Mouse (Mus musculus): Measurements from ENCODE around the gene Bora.
A peak's percentile ranks its signal among the peaks of the same experiment; 100 is the strongest.

The Bora gene

DNA sequence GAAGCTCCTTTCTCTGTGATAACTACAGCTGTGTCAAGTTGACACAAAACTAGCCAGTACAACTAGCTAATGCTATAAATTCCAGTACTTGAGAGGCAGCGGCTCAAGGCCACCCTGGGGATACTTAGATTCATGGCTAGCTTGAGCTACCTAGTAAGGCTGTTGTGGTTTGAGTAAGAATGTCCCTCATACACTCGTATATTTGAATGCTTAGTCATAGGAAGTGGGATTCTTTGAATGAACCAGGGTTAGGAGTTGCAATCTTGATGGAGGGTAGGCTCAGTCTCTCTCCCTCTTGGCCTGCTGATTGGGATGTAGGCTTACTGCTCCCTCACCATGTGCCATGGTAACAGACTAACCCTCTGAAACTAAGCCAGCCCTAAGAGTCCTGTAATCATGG lies 17.1 kb downstream of the Bora start:
- DNase-seq (ENCODE audit: low spot score), result no peak

GRCm38 (mm10) chr14:99071146-99071545 lies 25.1 kb downstream of the Bora start:
- DNase-seq (ENCODE audit: low spot score), result no peak

DNA sequence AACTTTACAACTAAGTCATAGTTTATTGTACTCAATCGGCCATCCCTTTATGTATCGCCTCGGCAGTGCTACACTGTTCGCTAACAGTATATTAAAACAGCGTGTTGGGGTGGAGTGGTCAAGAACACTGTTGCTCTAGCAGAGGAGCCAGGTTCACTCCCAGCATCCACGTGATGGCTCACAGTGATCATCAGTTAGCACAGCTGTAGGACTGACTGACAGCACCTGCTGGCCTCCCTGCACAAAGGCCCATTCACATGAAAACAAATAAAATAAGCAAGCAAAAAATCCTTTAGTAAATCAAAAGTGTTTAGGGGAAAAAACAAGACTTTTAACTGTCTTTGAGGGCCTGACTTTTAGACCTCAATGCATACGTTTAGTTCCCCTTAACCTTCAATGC lies 42.9 kb downstream of the Bora start:
- no peak for DNase-seq (ENCODE audit: low spot score)

DNA sequence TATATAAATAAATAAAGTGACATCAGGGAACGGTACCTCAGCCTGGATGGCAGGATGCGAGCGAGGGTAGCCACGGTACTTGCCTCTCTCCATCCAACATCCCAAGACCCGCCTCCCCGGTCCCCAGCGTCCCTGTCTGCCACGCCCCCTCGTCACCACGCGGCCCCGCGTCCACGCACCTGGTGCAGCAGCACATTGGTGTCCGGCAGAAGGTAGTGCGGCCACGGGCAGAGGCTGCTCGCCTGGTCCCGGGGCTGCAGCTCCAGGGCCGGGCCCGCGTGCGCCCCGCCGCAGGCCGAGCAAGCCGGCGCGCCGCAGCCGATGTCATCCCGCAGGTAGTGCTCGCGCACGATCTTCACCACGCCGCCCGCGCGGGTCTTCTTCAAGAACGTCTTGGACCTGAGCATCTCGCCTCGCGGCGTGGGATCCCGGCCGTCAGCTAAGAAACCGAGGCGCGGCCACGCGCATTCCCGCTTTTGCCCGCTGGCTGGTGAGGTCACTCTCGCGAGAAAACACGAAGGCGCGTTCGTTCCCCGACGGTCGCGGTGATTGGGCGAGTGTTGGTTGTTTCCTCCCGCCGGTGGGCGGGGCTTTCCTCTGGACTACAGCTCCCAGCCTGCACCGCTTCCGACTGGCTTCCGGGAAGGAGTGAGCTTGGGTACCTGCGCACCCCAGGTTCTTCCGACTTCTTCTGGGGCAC lies 53.4 kb downstream of the Bora start, which contains the start of the genes Pibf1 and Dis3:
Gene Pibf1 (plus strand): TSS at position 158 of the 700 bp plus-strand sequence.
Gene Dis3 (minus strand): TSS at position 504 of the 700 bp plus-strand sequence.
- peak; percentile 99 for DNase-seq (ENCODE audit: low spot score)

DNA sequence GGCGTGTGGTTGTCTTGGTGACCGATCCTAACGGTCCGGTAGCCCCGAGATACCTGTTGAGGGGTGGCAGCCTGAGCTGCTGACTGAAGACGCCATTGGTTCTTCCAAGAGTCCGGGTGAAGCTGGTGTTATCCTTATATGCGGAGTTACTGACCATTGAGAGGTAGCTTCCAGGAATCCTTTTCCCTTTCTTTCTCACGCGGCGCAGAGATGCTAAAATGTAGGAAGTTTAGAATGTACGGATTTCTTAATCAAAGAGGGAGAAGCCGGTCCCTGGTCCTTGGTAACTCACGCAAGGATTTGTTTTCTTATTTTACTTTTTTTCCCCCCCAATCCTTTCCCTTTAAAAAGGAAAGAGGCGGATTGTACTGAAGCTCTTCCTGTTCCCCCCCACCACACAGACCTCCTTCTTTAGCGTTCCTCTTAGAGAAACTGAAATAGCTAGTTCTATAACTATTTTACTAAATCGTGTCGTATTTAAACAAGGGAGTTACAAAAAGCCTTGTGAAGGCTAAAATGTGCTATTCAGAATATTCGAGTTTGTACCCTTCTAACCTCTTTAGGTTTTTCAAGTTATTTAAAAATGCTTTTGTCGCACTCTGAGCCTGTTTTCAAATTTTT lies 54.1 kb downstream of the Bora start:
- DNase-seq (ENCODE audit: low spot score), result peak; percentile 1

- DNase-seq (ENCODE audit: low spot score), result no peak
Measured at GRCm38 (mm10) chr14:99103050-99103449, 57.0 kb downstream of the Bora start.

GRCm38 (mm10) chr14:99104542-99105123 lies 58.6 kb downstream of the Bora start:
- DNase-seq (ENCODE audit: low spot score), result no peak

DNA sequence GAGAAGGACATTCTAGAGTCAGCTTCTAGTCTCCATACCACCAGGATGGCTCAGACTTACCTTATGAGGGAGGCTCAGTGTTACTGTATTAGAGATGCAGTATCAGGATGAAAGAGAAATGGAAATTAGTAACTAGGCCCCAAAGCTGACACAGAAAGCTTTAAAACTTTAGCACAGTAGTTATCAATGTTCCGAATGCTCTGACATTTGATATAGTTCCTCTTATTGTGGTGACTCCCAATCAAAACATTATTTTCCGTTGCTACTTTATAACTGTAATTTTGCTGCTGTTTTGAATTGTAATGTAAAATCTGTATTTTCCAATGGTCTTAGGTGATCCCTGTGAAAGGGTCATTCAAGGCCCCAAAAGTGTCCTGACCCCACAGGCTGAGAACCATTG lies 60.6 kb downstream of the Bora start:
- no peak for DNase-seq (ENCODE audit: low spot score)

DNA sequence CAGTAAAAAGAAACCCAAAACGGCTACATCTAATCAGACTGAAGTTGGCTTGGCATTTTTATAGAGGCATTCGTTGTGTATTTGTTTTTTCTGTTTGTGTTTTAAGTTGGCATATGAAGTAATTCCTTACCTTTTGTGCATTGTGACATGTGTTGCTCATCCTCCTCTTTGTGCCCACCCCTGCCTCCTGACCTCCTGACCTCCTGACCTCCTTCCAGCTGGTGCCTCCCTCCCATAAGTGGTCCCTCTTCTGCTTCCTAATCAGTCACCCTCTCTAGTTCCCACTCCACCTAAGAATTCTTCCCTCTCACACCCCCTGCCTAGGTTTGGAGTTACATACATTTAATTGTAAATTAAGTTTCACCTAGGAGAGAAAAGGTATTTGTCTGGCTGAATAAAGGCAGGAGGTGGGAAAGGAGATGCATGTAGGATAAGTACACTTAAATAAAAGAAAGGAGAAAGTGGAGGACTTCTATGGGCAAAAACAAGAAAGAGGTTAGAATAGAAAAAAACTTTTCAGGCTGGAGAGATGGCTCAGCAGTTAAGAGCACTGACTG lies 61.7 kb downstream of the Bora start:
- no peak for DNase-seq (ENCODE audit: low spot score)

GRCm38 (mm10) chr14:99108762-99109161 lies 62.7 kb downstream of the Bora start:
- DNase-seq (ENCODE audit: low spot score), result no peak

DNA sequence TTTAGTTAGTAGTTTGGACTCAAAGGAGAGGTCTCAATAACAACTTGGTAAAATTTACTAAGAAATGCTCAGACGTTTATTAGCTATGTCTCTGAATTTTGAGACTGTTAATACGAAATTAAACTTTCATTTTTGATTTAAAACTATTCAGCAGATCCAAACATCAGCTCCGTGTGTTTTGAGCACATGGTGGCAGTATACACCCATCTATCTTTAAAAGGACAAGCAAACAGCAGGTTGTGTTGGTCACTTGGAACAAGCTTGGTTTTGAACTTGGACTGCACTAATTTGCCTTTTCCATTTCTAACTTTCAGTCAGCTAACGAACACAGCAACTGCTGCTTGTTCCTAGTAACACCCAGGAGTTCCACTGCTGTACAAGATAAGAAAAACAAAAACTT lies 71.6 kb downstream of the Bora start:
- no peak for DNase-seq (ENCODE audit: low spot score)

DNA sequence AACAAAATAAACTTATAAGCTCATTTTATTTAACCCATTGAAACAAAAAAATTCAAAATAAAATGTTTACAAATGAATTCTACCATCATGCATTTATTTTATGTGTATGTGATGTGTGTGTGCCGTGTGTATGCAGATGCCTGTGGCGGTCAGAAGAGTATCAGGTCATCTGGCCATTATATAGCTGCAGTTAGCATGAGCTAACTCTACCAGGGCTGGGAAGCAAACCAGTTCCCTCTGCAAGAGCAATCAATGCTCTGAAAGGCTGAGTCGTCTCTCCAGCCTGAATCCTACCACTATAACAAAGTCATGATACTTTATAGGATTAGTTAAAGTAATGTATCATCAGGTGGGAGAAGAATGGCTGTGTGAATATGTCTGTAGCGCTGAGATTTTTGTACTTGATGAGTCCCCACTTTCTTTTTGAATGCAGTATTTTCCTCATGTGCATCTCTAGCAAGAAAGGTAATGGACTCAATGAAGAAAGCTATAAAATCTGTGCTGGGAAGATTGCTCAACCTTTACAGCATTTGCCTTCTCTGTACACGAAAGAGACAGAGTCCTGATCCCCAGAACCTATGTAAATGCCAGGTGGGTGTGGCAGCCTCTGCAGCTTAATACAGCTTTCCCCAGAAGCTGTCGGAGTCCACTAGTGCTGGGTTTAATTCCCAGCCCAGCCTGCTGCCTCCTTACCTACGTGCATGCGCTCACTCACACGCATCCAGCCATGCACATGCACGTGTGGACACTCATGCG lies 75.7 kb downstream of the Bora start:
- no peak for DNase-seq (ENCODE audit: low spot score)

DNA sequence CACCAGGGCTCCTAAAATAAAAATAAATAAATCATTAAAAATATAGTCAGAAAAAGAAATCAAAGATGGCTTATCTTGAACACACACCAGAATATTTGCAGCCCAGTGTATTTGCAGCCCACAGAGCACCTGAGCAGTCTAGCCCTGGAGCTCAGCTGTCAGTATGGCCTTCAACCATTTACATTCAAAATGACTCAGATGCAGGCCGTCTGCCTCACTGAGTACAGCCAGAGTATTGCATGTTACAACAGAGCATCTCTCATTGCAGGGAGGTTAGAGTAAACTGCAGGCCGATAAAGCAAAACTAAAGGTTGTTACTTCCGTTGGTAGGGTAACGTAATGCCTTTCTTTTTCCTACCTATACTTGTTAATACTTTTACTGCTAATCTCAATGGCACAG lies 78.1 kb downstream of the Bora start:
- DNase-seq (ENCODE audit: low spot score), result no peak

Data from T-cell, adult 2 months (primary cell).